Mouse (Mus musculus) NIH3T3 (cell line): ENCODE measurements at regions not wholly inside any gene's neighbourhood (a gene's known extent, or its start where the extent isn't known, plus 50 kb on each side); places are given as distances from the start of the nearest gene placed in this dataset.
A peak's percentile ranks its signal among the peaks of the same experiment; 100 is the strongest.

Source experiments
- DNase-seq: peaks from one replicate; pipeline ENCODE4 v3.0.0-alpha.2; 2012; ENCODE audit warnings: low read depth

- DNase-seq, result peak; percentile 23
These were observed 116.2 kb upstream of the Tex13c3 start for GRCm38 (mm10) chrX:19597302-19597701.

GRCm38 (mm10) chrX:19555944-19556343 lies 74.8 kb upstream of the Tex13c3 start:
- no peak for DNase-seq
